In the genomic region with DNA sequence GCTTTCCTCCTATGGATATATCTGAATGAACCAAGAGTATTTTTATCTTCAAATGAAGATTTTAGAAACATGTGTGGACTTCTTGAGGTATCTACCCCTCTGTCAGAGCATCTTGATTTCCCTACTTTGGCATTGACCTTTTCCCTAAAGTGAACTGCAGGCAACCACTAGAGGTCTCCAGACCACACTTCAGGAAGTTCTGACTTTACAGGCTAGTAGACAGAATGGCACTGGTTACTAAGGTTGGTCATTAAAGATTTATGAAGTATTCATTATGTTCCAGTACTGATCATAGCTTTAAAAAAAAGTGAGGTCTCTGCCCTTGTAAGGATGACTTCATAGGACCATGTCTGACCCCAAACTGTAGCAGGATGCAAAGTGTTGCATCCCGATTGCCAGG, we compare ENCODE assay signal across 11 mouse cellular contexts. TPM values are rescaled to one million over a fixed set of nuclear protein-coding genes. Genes with fewer than 3 reads are reported as not detected.
DNase-seq lines count a peak whose midpoint lies in the region; ATAC-seq and TF ChIP-seq lines count a peak whose summit lies in the region.
"Had no signal": no experiment of that assay in that cellular context is flagged by ENCODE, and none has a peak within 500 bp of the region (broad histone marks: within the 10 kb centered on the region; RNA-seq: fewer than 3 reads in every experiment).

No protein-coding gene starts in this region.

- H3K4me2 ChIP-seq in midbrain, postnatal 0 days (ENCODE audit: low read depth, low read length, poor library complexity, severe bottlenecking): no peak overlapping the region
- H3K4me2 ChIP-seq in midbrain, embryonic 16.5 days (ENCODE audit: low read length): no peak overlapping the region
- H3K4me2 ChIP-seq: midbrain, embryonic 13.5 days; stomach, embryonic 15.5 days had no signal

- 93% methylated on average over 1 of the region's 1 CpGs for WGBS in heart, embryonic 10.5 days
- 96% methylated on average over 1 of the region's 1 CpGs for WGBS in midbrain, postnatal 0 days
- WGBS in midbrain, embryonic 16.5 days: 97% methylated on average over 1 of the region's 1 CpGs
- WGBS in hindbrain, embryonic 10.5 days: 100% methylated on average over 1 of the region's 1 CpGs

- TF ChIP-seq CTCF in midbrain, postnatal 0 days (IDR thresholded peaks at IDR 0.05): peak; percentile 70

- no peaks in the 10 kb centered on the region for H3K36me3 ChIP-seq in heart, embryonic 10.5 days
- H3K36me3 ChIP-seq in midbrain, postnatal 0 days (ENCODE audit: insufficient read depth, low read length): no peaks in the 10 kb centered on the region
- H3K36me3 ChIP-seq in midbrain, embryonic 16.5 days (ENCODE audit: control insufficient read depth, insufficient read depth, low read length): no peaks in the 10 kb centered on the region
- no peaks in the 10 kb centered on the region for H3K36me3 ChIP-seq in hindbrain, embryonic 10.5 days
- H3K36me3 ChIP-seq: midbrain, embryonic 13.5 days; stomach, embryonic 15.5 days had no signal

- intact Hi-C loops in gastrocnemius, postnatal 36 days (cut with DNase I): no loop called here

- no peaks in the 10 kb centered on the region for H3K27me3 ChIP-seq in heart, embryonic 10.5 days (ENCODE audit: insufficient read depth, poor library complexity, severe bottlenecking)
- no peaks in the 10 kb centered on the region for H3K27me3 ChIP-seq in midbrain, postnatal 0 days (ENCODE audit: insufficient read depth, low read length)
- H3K27me3 ChIP-seq in midbrain, embryonic 16.5 days (ENCODE audit: control insufficient read depth, insufficient read depth, low read depth, low read length): no peaks in the 10 kb centered on the region
- H3K27me3 ChIP-seq in hindbrain, embryonic 10.5 days (ENCODE audit: insufficient read depth, poor library complexity, severe bottlenecking): no peaks in the 10 kb centered on the region
- H3K27me3 ChIP-seq: midbrain, embryonic 13.5 days; stomach, embryonic 15.5 days had no signal

- H3K4me1 ChIP-seq in heart, embryonic 10.5 days: no peaks in the 10 kb centered on the region
- H3K4me1 ChIP-seq in midbrain, postnatal 0 days (ENCODE audit: insufficient read depth, low read length): peaks cover 3% of the 10 kb centered on the region; the same call in 1 of the 2 replicates
- peaks cover 4% of the 10 kb centered on the region; the same call in 1 of the 2 replicates for H3K4me1 ChIP-seq in midbrain, embryonic 16.5 days (ENCODE audit: control insufficient read depth, insufficient read depth, low read length)
- 0 out of 2 replicates have a peak, but pooled peaks cover 4% of the 10 kb centered on the region for H3K4me1 ChIP-seq in hindbrain, embryonic 10.5 days (replicated peaks)
- H3K4me1 ChIP-seq: stomach, embryonic 15.5 days had no signal

- no peak for ATAC-seq in midbrain, postnatal 0 days (ENCODE audit: low FRiP score)
- ATAC-seq in midbrain, embryonic 16.5 days: no peak
- ATAC-seq: midbrain, embryonic 13.5 days had no signal

- no peaks in the 10 kb centered on the region for H3K9me3 ChIP-seq in heart, embryonic 10.5 days
- no peaks in the 10 kb centered on the region for H3K9me3 ChIP-seq in midbrain, postnatal 0 days (ENCODE audit: low read length)
- no peaks in the 10 kb centered on the region for H3K9me3 ChIP-seq in midbrain, embryonic 16.5 days (replicated peaks; ENCODE audit: control insufficient read depth, low read length, poor library complexity, severe bottlenecking)
- no peaks in the 10 kb centered on the region for H3K9me3 ChIP-seq in hindbrain, embryonic 10.5 days
- H3K9me3 ChIP-seq: midbrain, embryonic 13.5 days; stomach, embryonic 15.5 days had no signal

- no peak overlapping the region for H3K9ac ChIP-seq in midbrain, postnatal 0 days (replicated peaks; ENCODE audit: low read length, poor library complexity, severe bottlenecking)
- H3K9ac ChIP-seq in midbrain, embryonic 16.5 days (ENCODE audit: low read depth, low read length): no peak overlapping the region
- H3K9ac ChIP-seq: midbrain, embryonic 13.5 days; stomach, embryonic 15.5 days had no signal

- DNase-seq in heart, adult 18-20 months: peak; percentile 15 to 22
- no peak for DNase-seq in heart, embryonic 10.5 days (ENCODE audit: low spot score)
- DNase-seq in midbrain, postnatal 0 days (ENCODE audit: low spot score): peak; percentile 36
- DNase-seq in cerebellum, adult 9-10 months: peak; percentile 31
- peak; percentile 37 for DNase-seq in retina, embryonic 14.5 days (ENCODE audit: low spot score)
- no peak for DNase-seq in hindbrain, embryonic 10.5 days (ENCODE audit: low spot score)
- DNase-seq in gastrocnemius, postnatal 36 days: no peak

- H3K27ac ChIP-seq in heart, embryonic 10.5 days: no peak overlapping the region
- no peak overlapping the region for H3K27ac ChIP-seq in midbrain, postnatal 0 days (ENCODE audit: low read depth, low read length)
- H3K27ac ChIP-seq in midbrain, embryonic 16.5 days (ENCODE audit: low read length): no peak overlapping the region
- no peak overlapping the region for H3K27ac ChIP-seq in hindbrain, embryonic 10.5 days
- H3K27ac ChIP-seq: midbrain, embryonic 13.5 days; stomach, embryonic 15.5 days had no signal

- H3K4me3 ChIP-seq in heart, embryonic 10.5 days: no peak overlapping the region
- no peak overlapping the region for H3K4me3 ChIP-seq in midbrain, postnatal 0 days (ENCODE audit: low read depth, low read length)
- H3K4me3 ChIP-seq in midbrain, embryonic 16.5 days (ENCODE audit: low read depth, low read length): no peak overlapping the region
- no peak overlapping the region for H3K4me3 ChIP-seq in hindbrain, embryonic 10.5 days
- H3K4me3 ChIP-seq: midbrain, embryonic 13.5 days; stomach, embryonic 15.5 days had no signal

RNA-seq across cellular contexts. Expression of gene Aven, which starts 46.0 kb away (rescaled TPM):
- total RNA-seq in heart, adult 18-20 months (2021): 10 to 100 TPM; 15.3 to 22.5 TPM
- polyA plus RNA-seq in heart, embryonic 10.5 days (2016; fragmentation: Nextera tagmentation; extraction: Ambion mirVana): 6.5 and 12.5 TPM in 2 replicates
- 6.7 and 8.9 TPM in 2 replicates for total RNA-seq in midbrain, postnatal 0 days (2014; rRNA removed)
- 2.8 and 3.5 TPM in 2 replicates for polyA plus RNA-seq in midbrain, postnatal 0 days (2015; fragmentation: Nextera tagmentation; extraction: Ambion mirVana)
- polyA plus RNA-seq in midbrain, embryonic 16.5 days (2015; fragmentation: Nextera tagmentation; extraction: Ambion mirVana): 2.6 and 2.7 TPM in 2 replicates
- 6.3 and 7.4 TPM in 2 replicates for polyA plus RNA-seq in hindbrain, embryonic 10.5 days (2016; fragmentation: Nextera tagmentation; extraction: Ambion mirVana)
- 10 to 100 TPM; 16.3 to 20.3 TPM for total RNA-seq in gastrocnemius, postnatal 36 days (2021)

RNA-seq across cellular contexts. Expression of gene Chrm5, which starts 58.2 kb away (rescaled TPM):
- total RNA-seq in heart, adult 18-20 months (2021): not detected
- polyA plus RNA-seq in heart, embryonic 10.5 days (2016; fragmentation: Nextera tagmentation; extraction: Ambion mirVana): not detected in 2 replicates
- total RNA-seq in midbrain, postnatal 0 days (2014; rRNA removed): 7.6 and 7.7 TPM in 2 replicates
- 2.7 and 3.1 TPM in 2 replicates for polyA plus RNA-seq in midbrain, postnatal 0 days (2015; fragmentation: Nextera tagmentation; extraction: Ambion mirVana)
- polyA plus RNA-seq in midbrain, embryonic 16.5 days (2015; fragmentation: Nextera tagmentation; extraction: Ambion mirVana): 1.4 and 1.5 TPM in 2 replicates
- not detected in 2 replicates for polyA plus RNA-seq in hindbrain, embryonic 10.5 days (2016; fragmentation: Nextera tagmentation; extraction: Ambion mirVana)
- total RNA-seq in gastrocnemius, postnatal 36 days (2021): not detected
- total RNA-seq: gastrocnemius, adult 8-10 months had no signal
- polyA plus RNA-seq: stomach, embryonic 15.5 days had no signal

Comparison
In these comparisons a context has a peak if more than half of its experiments do, and no peak if none do; other contexts are left out.
1. DNase-seq: peak in heart, adult 18-20 months (2 of 2), midbrain, postnatal 0 days (single experiment), cerebellum, adult 9-10 months (single experiment) and retina, embryonic 14.5 days (single experiment); none in heart, embryonic 10.5 days (single experiment), hindbrain, embryonic 10.5 days (single experiment) and gastrocnemius, postnatal 36 days (0 of 2).